Mouse (Mus musculus) T-helper 2 cell (primary cell): ENCODE results near the gene Igfbp6.

Source experiments
- in situ Hi-C: fragments of 300-600 bp; cut with MboI, MseI; formaldehyde crosslinking; loops from one replicate; pipeline ENCODE4 v1.15.1; 2025; ENCODE audit warnings: high pct_unique_total_duplicates

Igfbp6 gene

GRCm38 (mm10) chr15:102107689-102108573 lies 36.2 kb upstream of the Igfbp6 start:
- in situ Hi-C loops, result loop anchor here (5.0 to 10.0 kb wide), 2 partner anchors 39 to 117 kb away; no protein-coding TSS in a partner anchor

GRCm38 (mm10) chr15:102108651-102109525 lies 35.3 kb upstream of the Igfbp6 start:
- in situ Hi-C loops, result loop anchor here (5.0 to 10.0 kb wide), 2 partner anchors 38 to 116 kb away; no protein-coding TSS in a partner anchor

- in situ Hi-C loops, result loop anchor here (10.0 kb wide), 1 partner anchor 1285 kb away; no protein-coding TSS in a partner anchor
These were observed 33.9 kb upstream of the Igfbp6 start for GRCm38 (mm10) chr15:102110271-102110670.

GRCm38 (mm10) chr15:102110701-102111494 lies 33.3 kb upstream of the Igfbp6 start:
- in situ Hi-C loops, result loop anchor here (10.0 kb wide), 1 partner anchor 1286 kb away; no protein-coding TSS in a partner anchor

- in situ Hi-C loops, result loop anchor here (10.0 kb wide), 1 partner anchor 1287 kb away; no protein-coding TSS in a partner anchor
These were observed 32.7 kb upstream of the Igfbp6 start for GRCm38 (mm10) chr15:102111495-102111829.

GRCm38 (mm10) chr15:102112181-102112580 lies 32.0 kb upstream of the Igfbp6 start:
- in situ Hi-C loops, result loop anchor here (10.0 kb wide), 1 partner anchor 1287 kb away; no protein-coding TSS in a partner anchor

- in situ Hi-C loops, result loop anchor here (10.0 kb wide), 1 partner anchor 1288 kb away; no protein-coding TSS in a partner anchor
These were observed 31.3 kb upstream of the Igfbp6 start for GRCm38 (mm10) chr15:102112827-102113226.

GRCm38 (mm10) chr15:102113674-102114073 lies 30.5 kb upstream of the Igfbp6 start:
- in situ Hi-C loops, result loop anchor here (10.0 kb wide), 1 partner anchor 1289 kb away; no protein-coding TSS in a partner anchor

GRCm38 (mm10) chr15:102114651-102115260 lies 29.4 kb upstream of the Igfbp6 start:
- in situ Hi-C loops, result loop anchor here (10.0 kb wide), 1 partner anchor 1290 kb away; no protein-coding TSS in a partner anchor

- in situ Hi-C loops, result loop anchor here (10.0 kb wide), 1 partner anchor 1291 kb away; no protein-coding TSS in a partner anchor
These were observed 28.4 kb upstream of the Igfbp6 start for GRCm38 (mm10) chr15:102115731-102116231.

- in situ Hi-C loops, result loop anchor here (10.0 kb wide), 1 partner anchor 1292 kb away; no protein-coding TSS in a partner anchor
These were observed 27.3 kb upstream of the Igfbp6 start for GRCm38 (mm10) chr15:102116753-102117415.

- in situ Hi-C loops, result loop anchor here (10.0 kb wide), 1 partner anchor 1293 kb away; no protein-coding TSS in a partner anchor
These were observed 26.4 kb upstream of the Igfbp6 start for GRCm38 (mm10) chr15:102117461-102118443.

- in situ Hi-C loops, result loop anchor here (10.0 kb wide), 1 partner anchor 1294 kb away; no protein-coding TSS in a partner anchor
These were observed 25.6 kb upstream of the Igfbp6 start for GRCm38 (mm10) chr15:102118591-102118990.

GRCm38 (mm10) chr15:102119121-102119830 lies 24.9 kb upstream of the Igfbp6 start:
- in situ Hi-C loops, result loop anchor here (10.0 kb wide), 1 partner anchor 1294 kb away; no protein-coding TSS in a partner anchor

- in situ Hi-C loops, result loop anchor here (10.0 kb wide), 1 partner anchor 1295 kb away; no protein-coding TSS in a partner anchor
These were observed 24.4 kb upstream of the Igfbp6 start for GRCm38 (mm10) chr15:102119831-102120170.

- in situ Hi-C loops, result no loop called here
These were observed 23.6 kb upstream of the Igfbp6 start for GRCm38 (mm10) chr15:102120530-102120929.

- in situ Hi-C loops, result loop anchor here (25.0 kb wide), 1 partner anchor 1364 kb away; the partner anchor contains the start of gene Slc4a8
These were observed 17.9 kb upstream of the Igfbp6 start for GRCm38 (mm10) chr15:102126303-102126702.
